9 mouse cellular contexts compared by ENCODE assay signal in genomic region chr7:19693421-19693820, GRCm38 (mm10). TPM values are rescaled to one million over a fixed set of nuclear protein-coding genes. Genes with fewer than 3 reads are reported as not detected.
DNase-seq lines count a peak whose midpoint lies in the region; ATAC-seq and TF ChIP-seq lines count a peak whose summit lies in the region.
"Had no signal": no experiment of that assay in that cellular context is flagged by ENCODE, and none has a peak within 500 bp of the region (broad histone marks: within the 10 kb centered on the region; RNA-seq: fewer than 3 reads in every experiment).

No protein-coding gene starts in this region.

- peak overlapping the region; percentile 20; the same call in 1 of the 2 replicates for H3K9ac ChIP-seq in midbrain, embryonic 11.5 days (ENCODE audit: low read length)
- no peak overlapping the region for H3K9ac ChIP-seq in midbrain, embryonic 15.5 days
- peak overlapping the region; percentile 8; the same call in 1 of the 2 replicates for H3K9ac ChIP-seq in heart, embryonic 12.5 days
- peak overlapping the region; percentile 60 for H3K9ac ChIP-seq in liver, adult 2 months (ENCODE audit: low read depth, low read length)

- H3K9me3 ChIP-seq in midbrain, embryonic 11.5 days (ENCODE audit: control insufficient read depth, low read length): peaks cover 4% of the 10 kb centered on the region; the same call in 1 of the 2 replicates
- no peaks in the 10 kb centered on the region for H3K9me3 ChIP-seq in midbrain, embryonic 15.5 days
- H3K9me3 ChIP-seq in heart, embryonic 12.5 days (replicated peaks): no peaks in the 10 kb centered on the region

- peaks cover 4% of the 10 kb centered on the region; the same call in 1 of the 2 replicates for H3K4me1 ChIP-seq in midbrain, embryonic 11.5 days (ENCODE audit: control insufficient read depth, insufficient read depth, low read length)
- H3K4me1 ChIP-seq in midbrain, embryonic 15.5 days: peaks cover 5% of the 10 kb centered on the region
- H3K4me1 ChIP-seq in heart, embryonic 12.5 days (replicated peaks): peaks cover 39% of the 10 kb centered on the region
- H3K4me1 ChIP-seq in liver, adult 2 months (ENCODE audit: control insufficient read depth, insufficient read depth, low read length): peaks cover 29% of the 10 kb centered on the region

- no peak overlapping the region for H3K27ac ChIP-seq in midbrain, embryonic 11.5 days (ENCODE audit: low read depth, low read length)
- H3K27ac ChIP-seq in midbrain, embryonic 15.5 days: no peak overlapping the region
- H3K27ac ChIP-seq in heart, embryonic 12.5 days (ENCODE audit: poor library complexity, severe bottlenecking): peak overlapping the region; percentile 62
- peak overlapping the region; percentile 90 for H3K27ac ChIP-seq in liver, adult 2 months (replicated peaks; ENCODE audit: insufficient read depth, low read depth, low read length)

- H3K4me2 ChIP-seq in midbrain, embryonic 11.5 days: no peak overlapping the region
- H3K4me2 ChIP-seq in midbrain, embryonic 15.5 days: no peak overlapping the region
- peak overlapping the region; percentile 35 for H3K4me2 ChIP-seq in heart, embryonic 12.5 days

- TF ChIP-seq POLR2A in liver, adult 2 months (IDR thresholded peaks at IDR 0.05; ENCODE audit: extremely low read depth, insufficient read depth, low read length): 0 out of 2 replicates have a peak, but pooled peaks have one; percentile 5

- peaks cover 16% of the 10 kb centered on the region for H3K79me2 ChIP-seq in liver, adult 2 months (ENCODE audit: control insufficient read depth, insufficient read depth, low read length)

- H3K27me3 ChIP-seq in midbrain, embryonic 11.5 days (ENCODE audit: control insufficient read depth, insufficient read depth, low read length): no peaks in the 10 kb centered on the region
- H3K27me3 ChIP-seq in midbrain, embryonic 15.5 days (replicated peaks): no peaks in the 10 kb centered on the region
- H3K27me3 ChIP-seq in heart, embryonic 12.5 days (replicated peaks): no peaks in the 10 kb centered on the region
- no peaks in the 10 kb centered on the region for H3K27me3 ChIP-seq in liver, adult 2 months (ENCODE audit: control insufficient read depth, insufficient read depth, low read length)

- peaks cover 9% of the 10 kb centered on the region for H3K36me3 ChIP-seq in midbrain, embryonic 11.5 days (ENCODE audit: control insufficient read depth, insufficient read depth, low read length)
- no peaks in the 10 kb centered on the region for H3K36me3 ChIP-seq in midbrain, embryonic 15.5 days (replicated peaks)
- H3K36me3 ChIP-seq in heart, embryonic 12.5 days: peaks cover 17% of the 10 kb centered on the region
- peaks cover 20% of the 10 kb centered on the region for H3K36me3 ChIP-seq in liver, adult 2 months (ENCODE audit: control insufficient read depth, insufficient read depth, low read length)

- no peak for TF ChIP-seq CTCF in liver, adult 2 months (IDR thresholded peaks at IDR 0.05; ENCODE audit: low read depth, low read length)

- ATAC-seq in cerebellum, adult (ENCODE audit: insufficient number of reproducible peaks, low FRiP score, low TSS enrichment): 0 out of 2 replicates have a peak, but pooled peaks have one; percentile 64
- ATAC-seq in midbrain, embryonic 11.5 days (ENCODE audit: low FRiP score): no peak
- no peak for ATAC-seq in midbrain, embryonic 15.5 days (replicated peaks)
- peak; percentile 38; the same call in 1 of the 2 replicates for ATAC-seq in heart, embryonic 12.5 days (ENCODE audit: insufficient number of reproducible peaks, low FRiP score)
- ATAC-seq in monocyte, adult 5-6 weeks (replicated peaks; ENCODE audit: insufficient number of reproducible peaks, low FRiP score, low TSS enrichment, poor library complexity, severe bottlenecking): peak; percentile 60

- no peak for DNase-seq in cerebellum, adult 11 months
- DNase-seq in midbrain, embryonic 11.5 days (ENCODE audit: low spot score, missing footprints): peak; percentile 84
- peak; percentile 92 for DNase-seq in liver, adult 2 months (ENCODE audit: extremely low read depth, low read depth, low spot score)
- no peak for DNase-seq in MN1 (ENCODE audit: low spot score)

- H3K4me3 ChIP-seq in midbrain, embryonic 11.5 days (ENCODE audit: low read depth, low read length): no peak overlapping the region
- H3K4me3 ChIP-seq in midbrain, embryonic 15.5 days: no peak overlapping the region
- H3K4me3 ChIP-seq in heart, embryonic 12.5 days: no peak overlapping the region
- no peak overlapping the region for H3K4me3 ChIP-seq in liver, adult 2 months (ENCODE audit: insufficient read depth, low read depth, low read length)

- WGBS in midbrain, embryonic 11.5 days: 31% methylated on average over 10 of the region's 10 CpGs
- WGBS in midbrain, embryonic 15.5 days: 29% methylated on average over 10 of the region's 10 CpGs
- WGBS in heart, embryonic 12.5 days: 26% methylated on average over 10 of the region's 10 CpGs
- WGBS in liver, adult 2 months: 5% methylated on average over 10 of the region's 10 CpGs

RNA-seq across cellular contexts. Expression of gene Apoc1, which starts 1.0 kb away (rescaled TPM):
- 1.9 and 3.2 TPM in 2 replicates for polyA plus RNA-seq in midbrain, embryonic 11.5 days (2014; fragmentation: Nextera tagmentation; extraction: Ambion mirVana)
- polyA plus RNA-seq in midbrain, embryonic 15.5 days (2015; fragmentation: Nextera tagmentation; extraction: Ambion mirVana): 1.5 and 1.6 TPM in 2 replicates
- 6.7 and 8.9 TPM in 2 replicates for polyA plus RNA-seq in heart, embryonic 12.5 days (2016; fragmentation: Nextera tagmentation; extraction: Ambion mirVana)
- 7,017 and 7,765 TPM in 2 replicates for total RNA-seq in liver, adult 2 months (2014; rRNA removed)
- polyA plus RNA-seq in liver, adult 2 months (2012; rRNA removed): 5,801 and 8,240 TPM in 2 replicates
- 10.9 to 16.5 TPM (median 12.4 TPM) in 3 replicates for total RNA-seq in monocyte, adult 5-6 weeks (2017)

RNA-seq across cellular contexts. Expression of gene Apoe, which starts 5.6 kb away (rescaled TPM):
- 180 and 196 TPM in 2 replicates for polyA plus RNA-seq in midbrain, embryonic 11.5 days (2014; fragmentation: Nextera tagmentation; extraction: Ambion mirVana)
- polyA plus RNA-seq in midbrain, embryonic 15.5 days (2015; fragmentation: Nextera tagmentation; extraction: Ambion mirVana): 385 and 514 TPM in 2 replicates
- polyA plus RNA-seq in heart, embryonic 12.5 days (2016; fragmentation: Nextera tagmentation; extraction: Ambion mirVana): 399 and 400 TPM in 2 replicates
- 23,407 and 25,019 TPM in 2 replicates for total RNA-seq in liver, adult 2 months (2014; rRNA removed)
- 39,394 and 43,401 TPM in 2 replicates for polyA plus RNA-seq in liver, adult 2 months (2012; rRNA removed)
- total RNA-seq in monocyte, adult 5-6 weeks (2017): 4,026 to 6,646 TPM (median 6,582 TPM) in 3 replicates

RNA-seq across cellular contexts. Expression of gene Apoc4, which starts 12.1 kb away (rescaled TPM):
- polyA plus RNA-seq in midbrain, embryonic 11.5 days (2014; fragmentation: Nextera tagmentation; extraction: Ambion mirVana): not detected in 2 replicates
- not detected in 2 replicates for polyA plus RNA-seq in midbrain, embryonic 15.5 days (2015; fragmentation: Nextera tagmentation; extraction: Ambion mirVana)
- polyA plus RNA-seq in heart, embryonic 12.5 days (2016; fragmentation: Nextera tagmentation; extraction: Ambion mirVana): 0.41 TPM in 1 of 2 replicates, not detected in the other
- 2,758 and 2,845 TPM in 2 replicates for total RNA-seq in liver, adult 2 months (2014; rRNA removed)
- polyA plus RNA-seq in liver, adult 2 months (2012; rRNA removed): 3,664 and 4,159 TPM in 2 replicates
- total RNA-seq in monocyte, adult 5-6 weeks (2017): 0.48 TPM in 1 of 3 replicates, not detected in the others
- total RNA-seq: left cerebral cortex, postnatal 25 days had no signal

RNA-seq across cellular contexts. Expression of gene Gm44805, which starts 12.2 kb away (rescaled TPM):
- polyA plus RNA-seq in midbrain, embryonic 11.5 days (2014; fragmentation: Nextera tagmentation; extraction: Ambion mirVana): not detected in 2 replicates
- polyA plus RNA-seq in midbrain, embryonic 15.5 days (2015; fragmentation: Nextera tagmentation; extraction: Ambion mirVana): not detected in 2 replicates
- polyA plus RNA-seq in heart, embryonic 12.5 days (2016; fragmentation: Nextera tagmentation; extraction: Ambion mirVana): not detected in 2 replicates
- 38.2 and 45.8 TPM in 2 replicates for total RNA-seq in liver, adult 2 months (2014; rRNA removed)
- 86.3 and 159 TPM in 2 replicates for polyA plus RNA-seq in liver, adult 2 months (2012; rRNA removed)
- not detected in 3 replicates for total RNA-seq in monocyte, adult 5-6 weeks (2017)
- total RNA-seq: left cerebral cortex, postnatal 25 days had no signal

RNA-seq across cellular contexts. Expression of gene Apoc2, which starts 15.7 kb away (rescaled TPM):
- not detected in 2 replicates for polyA plus RNA-seq in midbrain, embryonic 11.5 days (2014; fragmentation: Nextera tagmentation; extraction: Ambion mirVana)
- polyA plus RNA-seq in midbrain, embryonic 15.5 days (2015; fragmentation: Nextera tagmentation; extraction: Ambion mirVana): 1.2 TPM in 1 of 2 replicates, not detected in the other
- polyA plus RNA-seq in heart, embryonic 12.5 days (2016; fragmentation: Nextera tagmentation; extraction: Ambion mirVana): 1.6 and 5.4 TPM in 2 replicates
- total RNA-seq in liver, adult 2 months (2014; rRNA removed): 283 and 389 TPM in 2 replicates
- 221 and 425 TPM in 2 replicates for polyA plus RNA-seq in liver, adult 2 months (2012; rRNA removed)
- total RNA-seq in monocyte, adult 5-6 weeks (2017): 221 to 583 TPM (median 515 TPM) in 3 replicates
- total RNA-seq: left cerebral cortex, postnatal 25 days had no signal

Comparison
In these comparisons a context has a peak if more than half of its experiments do, and no peak if none do; other contexts are left out.
1. ATAC-seq: peak in cerebellum, adult (single experiment), heart, embryonic 12.5 days (single experiment) and monocyte, adult 5-6 weeks (single experiment); none in midbrain, embryonic 11.5 days (single experiment) and midbrain, embryonic 15.5 days (single experiment).
2. DNase-seq: peak in midbrain, embryonic 11.5 days (single experiment) and liver, adult 2 months (single experiment); none in cerebellum, adult 11 months (single experiment) and MN1 (single experiment).
3. H3K27ac ChIP-seq: peak in heart, embryonic 12.5 days (single experiment) and liver, adult 2 months (single experiment); none in midbrain, embryonic 11.5 days (single experiment) and midbrain, embryonic 15.5 days (single experiment).
4. RNA of gene Apoc1, which starts 1.0 kb away (polyA plus RNA-seq): 5,801 to 8,240 TPM in liver, adult 2 months; 6.7 to 8.9 TPM in heart, embryonic 12.5 days, 1.9 to 3.2 TPM in midbrain, embryonic 11.5 days and 1.5 to 1.6 TPM in midbrain, embryonic 15.5 days; every median in the first group is over 100 times any median in the second.
5. RNA of gene Apoe, which starts 5.6 kb away (polyA plus RNA-seq): 39,394 to 43,401 TPM in liver, adult 2 months; 399 to 400 TPM in heart, embryonic 12.5 days, 385 to 514 TPM in midbrain, embryonic 15.5 days and 180 to 196 TPM in midbrain, embryonic 11.5 days; every median in the first group is over 10 times any median in the second.
6. RNA of gene Apoc4, which starts 12.1 kb away (polyA plus RNA-seq): 3,664 to 4,159 TPM in liver, adult 2 months; 0.41 TPM in heart, embryonic 12.5 days, not detected in midbrain, embryonic 11.5 days and not detected in midbrain, embryonic 15.5 days; every median in the first group is over 1,000 times any median in the second.